8 mouse cellular contexts compared by ENCODE assay signal in genomic region chr11:80670391-80670790, GRCm38 (mm10).
DNase-seq lines count a peak whose midpoint lies in the region; ATAC-seq and TF ChIP-seq lines count a peak whose summit lies in the region.

No protein-coding gene starts in this region.

- TF ChIP-seq CTCF in layer of hippocampus, adult 2 months (conservative IDR thresholded peaks at IDR 0.05) = peak; percentile 91

- no peak overlapping the region for H3K27ac ChIP-seq in embryonic facial prominence, embryonic 11.5 days (replicated peaks; ENCODE audit: low read depth, low read length)
- H3K27ac ChIP-seq in embryonic facial prominence, embryonic 10.5 days (replicated peaks) = no peak overlapping the region
- H3K27ac ChIP-seq in layer of hippocampus, adult 2 months = peak overlapping the region; percentile 94
- peak overlapping the region; percentile 4; the same call in 1 of the 2 replicates for H3K27ac ChIP-seq in neural tube, embryonic 14.5 days (ENCODE audit: low read depth, low read length)

- no peaks in the 10 kb centered on the region for H3K4me1 ChIP-seq in embryonic facial prominence, embryonic 11.5 days (ENCODE audit: control insufficient read depth, insufficient read depth, low read length)
- no peaks in the 10 kb centered on the region for H3K4me1 ChIP-seq in embryonic facial prominence, embryonic 10.5 days
- H3K4me1 ChIP-seq in neural tube, embryonic 14.5 days (ENCODE audit: control insufficient read depth, insufficient read depth, low read length) = no peaks in the 10 kb centered on the region

- ATAC-seq in embryonic facial prominence, embryonic 11.5 days (replicated peaks; ENCODE audit: insufficient number of reproducible peaks, low FRiP score, low TSS enrichment, low read depth) = no peak
- ATAC-seq in neural tube, embryonic 14.5 days (ENCODE audit: low read depth) = peak; percentile 92

- DNase-seq in embryonic facial prominence, embryonic 11.5 days (ENCODE audit: low spot score) = peak; percentile 80
- DNase-seq in embryonic facial prominence, embryonic 10.5 days (ENCODE audit: low spot score) = no peak
- peak; percentile 45 to 66 for DNase-seq in right cerebral cortex, postnatal 10 days (ENCODE audit: low spot score in 2 of 2)
- DNase-seq in right cerebral cortex, postnatal 4 days = no peak
- DNase-seq in fibroblast of lung, adult 2 months (ENCODE audit: low read depth) = peak; percentile 36
- peak; percentile 72 to 87 for DNase-seq in layer of hippocampus, adult 2 months (ENCODE audit: low spot score in 2 of 2)
- DNase-seq in adrenal gland, postnatal 4 days (ENCODE audit: low spot score in 2 of 2) = no peak

- no peaks in the 10 kb centered on the region for H3K27me3 ChIP-seq in embryonic facial prominence, embryonic 11.5 days (ENCODE audit: control insufficient read depth, insufficient read depth, low read length)
- H3K27me3 ChIP-seq in embryonic facial prominence, embryonic 10.5 days (replicated peaks; ENCODE audit: low read depth, poor library complexity, severe bottlenecking) = no peaks in the 10 kb centered on the region
- no peaks in the 10 kb centered on the region for H3K27me3 ChIP-seq in neural tube, embryonic 14.5 days (ENCODE audit: control insufficient read depth, insufficient read depth, low read length)

- no peaks in the 10 kb centered on the region for H3K9me3 ChIP-seq in embryonic facial prominence, embryonic 11.5 days (replicated peaks; ENCODE audit: control insufficient read depth, low read length)
- no peaks in the 10 kb centered on the region for H3K9me3 ChIP-seq in embryonic facial prominence, embryonic 10.5 days
- no peaks in the 10 kb centered on the region for H3K9me3 ChIP-seq in neural tube, embryonic 14.5 days (ENCODE audit: control insufficient read depth, low read length)

- no peaks in the 10 kb centered on the region for H3K36me3 ChIP-seq in embryonic facial prominence, embryonic 11.5 days (replicated peaks; ENCODE audit: control insufficient read depth, insufficient read depth, low read depth, low read length)
- no peaks in the 10 kb centered on the region for H3K36me3 ChIP-seq in embryonic facial prominence, embryonic 10.5 days (replicated peaks)
- no peaks in the 10 kb centered on the region for H3K36me3 ChIP-seq in neural tube, embryonic 14.5 days (ENCODE audit: control insufficient read depth, insufficient read depth, low read length)

- no peak overlapping the region for H3K4me2 ChIP-seq in embryonic facial prominence, embryonic 11.5 days (ENCODE audit: low read depth, low read length)
- H3K4me2 ChIP-seq in neural tube, embryonic 14.5 days (ENCODE audit: low read depth, low read length) = no peak overlapping the region

- no peak overlapping the region for H3K9ac ChIP-seq in embryonic facial prominence, embryonic 11.5 days (replicated peaks; ENCODE audit: low read length)
- no peak overlapping the region; the same call in 1 of the 2 replicates for H3K9ac ChIP-seq in neural tube, embryonic 14.5 days (replicated peaks; ENCODE audit: low read depth, low read length)

- 46% methylated on average over 1 of the region's 1 CpGs for WGBS in embryonic facial prominence, embryonic 11.5 days
- WGBS in embryonic facial prominence, embryonic 10.5 days = 43% methylated on average over 1 of the region's 1 CpGs
- WGBS in neural tube, embryonic 14.5 days = 46% methylated on average over 1 of the region's 1 CpGs

- H3K4me3 ChIP-seq in embryonic facial prominence, embryonic 11.5 days (ENCODE audit: low read depth, low read length) = no peak overlapping the region
- no peak overlapping the region for H3K4me3 ChIP-seq in embryonic facial prominence, embryonic 10.5 days
- H3K4me3 ChIP-seq in layer of hippocampus, adult 2 months = peak overlapping the region; percentile 27
- H3K4me3 ChIP-seq in neural tube, embryonic 14.5 days (ENCODE audit: low read depth, low read length) = no peak overlapping the region

Comparison
In these comparisons a context has a peak if more than half of its experiments do, and no peak if none do; other contexts are left out.
1. DNase-seq: peak in embryonic facial prominence, embryonic 11.5 days (single experiment), right cerebral cortex, postnatal 10 days (2 of 2), fibroblast of lung, adult 2 months (single experiment) and layer of hippocampus, adult 2 months (2 of 2); none in embryonic facial prominence, embryonic 10.5 days (single experiment), right cerebral cortex, postnatal 4 days (single experiment) and adrenal gland, postnatal 4 days (0 of 2).
2. H3K27ac ChIP-seq: peak in layer of hippocampus, adult 2 months (single experiment) and neural tube, embryonic 14.5 days (single experiment); none in embryonic facial prominence, embryonic 11.5 days (single experiment) and embryonic facial prominence, embryonic 10.5 days (single experiment).